Mouse (Mus musculus) left cerebral cortex, postnatal 36 days (tissue): ENCODE measurements around the gene Klhl10. TPM values are rescaled to one million over a fixed set of nuclear protein-coding genes. Genes with fewer than 3 reads are reported as not detected.
A peak's percentile ranks its signal among the peaks of the same experiment; 100 is the strongest.

Source experiments
- DNase-seq, 2 experiments: peaks; one replicate each; pipeline ENCODE4 v3.0.0; 2021 to 2022; ENCODE audit warnings: low spot score in 2 of 2, mixed read lengths in 1 of 2
- intact Hi-C: fragments of 180-260 bp; cut with DNase I; formaldehyde crosslinking; loops from one replicate; pipeline ENCODE4 v1.15.1; 2025
- total RNA-seq, 2 experiments: library from RNA; stranded (reverse); gene quantifications; 2 replicates each; pipeline ENCODE4 v1.2.3; 2021

Gene Klhl10
- total RNA-seq, 2 experiments from 2014 or later = 0.77 to 1.1 TPM

DNA sequence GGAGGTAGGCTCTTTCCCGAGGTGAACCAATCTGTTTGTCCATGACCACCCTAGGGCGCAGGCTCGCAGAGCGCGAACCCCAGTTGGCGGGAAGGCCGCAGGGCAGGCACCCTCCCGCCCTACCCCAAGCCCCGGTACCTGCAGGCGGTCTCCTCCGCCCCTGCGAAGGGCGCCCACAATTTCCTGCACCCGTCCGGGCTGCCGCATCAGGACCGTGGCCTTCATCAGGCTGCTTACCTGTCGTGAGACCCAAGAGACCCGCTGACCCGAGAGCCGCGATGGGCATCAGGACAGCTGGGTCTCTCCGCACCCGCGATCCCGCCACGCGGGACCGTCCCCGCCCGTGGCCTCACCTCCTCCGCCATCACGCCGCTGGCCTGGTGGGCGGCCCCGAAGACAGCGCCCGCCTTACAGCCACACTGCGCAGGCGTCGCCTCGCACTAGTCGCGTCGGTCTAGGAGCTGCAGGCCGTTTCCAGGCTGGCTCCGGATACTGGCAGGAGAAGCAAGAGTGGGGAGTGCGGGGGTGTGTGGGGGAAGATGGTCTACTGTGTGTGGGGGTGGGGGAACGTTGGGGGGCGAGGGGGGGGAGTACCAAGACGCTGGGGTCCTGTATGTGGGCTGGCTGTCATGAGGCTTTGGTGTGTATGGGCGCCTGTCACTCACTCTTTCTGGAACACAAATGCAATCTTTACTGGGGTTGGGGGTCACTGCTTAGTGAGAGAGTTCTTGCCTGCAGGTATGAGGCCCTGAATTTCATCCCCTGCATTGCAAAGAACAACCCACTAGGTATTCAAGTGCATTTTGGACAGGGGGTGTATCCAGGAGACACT, 810 bp upstream of the Klhl10 start:
- intact Hi-C loops = loop anchor here (2.0 kb wide), 1 partner anchor 32 kb away; the partner anchor contains the start of gene Klhl11
- DNase-seq = peak; percentile 83 to 84

DNA sequence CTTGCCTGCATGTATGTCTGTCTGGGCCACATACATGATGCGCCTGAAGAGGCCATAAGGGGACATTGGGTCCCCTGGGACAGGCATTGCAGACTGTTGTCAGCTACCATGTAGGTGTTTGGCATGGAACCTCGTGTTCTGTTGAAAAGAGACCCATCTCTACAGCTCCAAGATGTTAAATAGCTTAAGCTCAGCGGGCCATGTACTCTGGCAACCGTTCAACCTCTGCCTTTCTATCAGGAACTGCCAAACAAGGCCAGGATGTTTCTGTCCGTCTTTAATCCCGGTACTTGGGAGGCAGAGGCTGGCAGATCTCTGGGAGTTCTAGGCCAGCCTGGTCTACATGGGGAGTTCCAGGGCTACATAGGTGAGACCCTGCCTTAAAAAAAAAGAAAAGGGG, 908 bp downstream of the Klhl10 start:
- no peak for DNase-seq
- intact Hi-C loops = no loop called here

DNA sequence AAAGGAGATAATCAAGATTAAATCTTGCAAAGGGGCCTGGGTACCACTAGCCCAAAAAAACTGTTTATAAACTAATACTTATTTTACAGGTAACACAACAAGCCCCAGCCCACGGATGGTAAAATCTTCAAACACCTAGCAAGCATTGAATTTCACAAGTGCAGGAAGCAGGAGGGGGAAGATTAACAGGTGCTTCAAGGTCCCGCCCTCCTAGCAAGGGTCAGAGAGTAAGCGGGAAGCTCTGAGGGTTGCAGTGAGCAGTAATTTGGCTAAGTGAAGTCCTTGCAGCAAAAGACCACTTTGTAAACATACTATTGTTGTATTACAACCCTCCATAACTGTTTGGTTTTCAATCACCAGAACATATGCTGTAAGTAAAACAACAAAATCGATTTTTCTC, 15.5 kb downstream of the Klhl10 start:
- intact Hi-C loops = no loop called here

DNA sequence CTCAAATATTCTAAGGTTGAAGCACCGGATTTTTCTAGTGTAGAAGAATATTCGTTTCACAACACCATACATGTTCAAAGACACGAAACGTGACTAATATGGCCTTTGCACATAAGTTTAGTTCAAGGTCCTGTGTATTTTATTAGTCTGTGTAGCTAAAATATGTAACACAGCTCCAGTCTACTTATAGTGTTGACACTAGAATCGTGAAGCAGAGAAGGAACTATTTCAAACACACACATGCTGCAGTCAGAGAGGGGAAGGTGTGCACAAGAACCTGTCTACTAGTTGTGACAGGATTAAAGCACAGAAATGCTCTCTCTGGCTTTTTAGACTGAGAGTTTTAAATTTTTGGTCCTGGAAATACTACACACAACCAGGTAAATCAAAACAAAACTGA, 16.0 kb downstream of the Klhl10 start:
- no peak for DNase-seq
- intact Hi-C loops = no loop called here

More for the DNA sequence above, 15.5 kb downstream of the Klhl10 start:
- no peak for DNase-seq

DNA sequence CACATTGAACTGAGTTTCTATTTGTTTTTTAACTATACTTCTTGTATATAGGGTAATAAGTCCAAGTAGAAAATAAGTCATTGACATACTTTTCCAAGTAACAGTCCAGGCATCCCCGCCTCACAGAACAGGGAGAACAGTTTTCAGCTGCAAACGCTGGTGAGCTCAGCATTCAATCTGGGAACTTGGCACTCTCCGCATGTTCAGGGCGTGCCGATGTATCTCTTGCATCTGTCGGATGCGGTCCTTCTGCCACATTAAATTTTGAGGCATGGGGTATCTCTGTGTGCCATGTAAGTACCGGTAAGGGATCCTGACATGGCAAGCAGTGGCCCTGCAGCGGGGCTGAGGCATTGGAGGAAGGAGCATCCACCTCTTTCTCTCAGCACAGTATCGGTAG, 21.0 kb downstream of the Klhl10 start:
- DNase-seq = peak; percentile 19 to 22
- intact Hi-C loops = no loop called here

DNA sequence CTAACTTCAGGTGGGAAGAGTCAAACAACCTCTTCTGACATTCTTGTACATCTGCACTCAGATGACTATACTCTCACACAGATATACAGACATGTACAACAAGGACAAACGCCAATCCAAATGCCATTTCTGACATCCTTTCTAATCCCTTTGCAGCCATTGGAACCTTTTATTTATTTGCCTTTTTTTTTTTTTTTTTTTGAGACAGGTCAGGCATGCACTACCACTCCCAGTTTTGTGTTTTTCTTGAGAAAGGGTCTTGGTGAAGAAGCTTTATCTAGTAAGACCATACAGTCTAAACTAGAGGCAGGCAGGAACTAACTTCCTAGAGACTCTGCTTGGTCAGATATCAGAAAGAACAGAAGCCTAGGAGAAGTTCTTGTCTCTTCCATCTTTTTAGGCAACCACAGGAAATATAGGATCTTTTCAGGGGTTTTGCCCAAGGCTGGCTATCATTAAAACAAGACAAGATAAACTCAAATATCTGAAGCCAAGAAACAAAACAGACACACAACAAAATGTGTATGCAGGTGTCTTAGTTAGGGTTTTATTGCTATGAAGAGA, 23.6 kb downstream of the Klhl10 start:
- intact Hi-C loops = no loop called here
- DNase-seq = no peak

DNA sequence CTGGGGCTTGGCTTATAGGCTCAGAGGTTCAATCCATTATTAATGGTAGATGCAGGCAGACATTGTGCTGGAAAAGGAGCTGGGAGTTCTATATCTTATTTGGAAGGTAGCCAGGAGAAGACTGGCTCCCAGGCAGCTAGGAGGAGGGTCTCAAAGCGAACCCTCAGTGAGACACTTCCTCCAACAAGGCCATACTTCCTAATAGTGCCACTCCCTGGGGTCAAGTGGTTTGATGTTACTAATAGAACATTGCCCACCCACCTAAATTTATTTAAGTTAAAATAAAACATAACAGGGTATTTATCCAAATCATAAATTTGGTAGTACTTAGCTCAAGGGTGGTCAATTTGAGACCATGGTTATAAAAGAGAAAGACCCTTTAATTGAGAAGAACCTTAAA, 24.1 kb downstream of the Klhl10 start:
- intact Hi-C loops = no loop called here
- DNase-seq = no peak

DNA sequence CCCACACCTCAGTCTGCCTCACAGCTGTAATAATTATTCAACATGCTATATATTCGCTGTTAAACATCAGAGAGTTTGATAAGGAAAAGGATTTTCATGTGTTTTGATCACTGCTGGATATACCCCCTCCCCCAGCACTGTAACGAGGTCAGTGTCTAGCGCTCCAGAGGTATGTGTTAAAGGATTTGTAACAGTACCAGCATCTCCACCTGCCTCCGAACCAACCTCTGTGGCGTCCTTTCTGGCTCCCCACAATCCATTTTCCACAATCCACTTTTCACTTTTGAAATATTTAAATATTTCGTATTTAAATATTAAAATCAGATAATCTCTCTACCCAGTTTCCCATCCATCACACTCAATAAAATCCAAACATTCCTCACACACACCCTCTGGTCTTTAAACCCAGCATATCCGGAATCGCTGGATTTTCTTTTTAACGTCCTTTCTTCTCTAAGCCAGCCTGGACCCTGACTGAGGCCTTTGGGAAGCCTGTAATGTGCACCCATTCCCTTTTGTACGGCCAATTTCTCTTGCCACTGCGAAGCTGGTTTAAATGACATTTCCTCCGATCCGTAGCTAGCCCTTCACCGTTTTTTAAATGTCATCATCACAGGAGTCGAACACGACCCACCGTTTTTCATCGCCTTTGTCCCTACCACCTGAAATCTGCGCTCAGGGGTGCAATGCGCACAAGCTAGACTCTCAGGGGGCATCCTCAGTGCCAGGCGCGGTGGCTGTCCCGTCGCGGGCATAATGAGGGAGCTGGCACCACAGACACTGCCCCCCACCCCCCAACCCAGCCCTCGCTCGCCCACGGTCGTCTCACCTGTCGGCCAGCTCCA, 29.9 kb downstream of the Klhl10 start:
- peak; percentile 12 to 13 for DNase-seq
- intact Hi-C loops = loop anchor here (2.0 to 5.0 kb wide), 3 partner anchors 31 to 114 kb away; partner anchors contain the start of genes Hap1, Klhl10 and Nt5c3b

DNA sequence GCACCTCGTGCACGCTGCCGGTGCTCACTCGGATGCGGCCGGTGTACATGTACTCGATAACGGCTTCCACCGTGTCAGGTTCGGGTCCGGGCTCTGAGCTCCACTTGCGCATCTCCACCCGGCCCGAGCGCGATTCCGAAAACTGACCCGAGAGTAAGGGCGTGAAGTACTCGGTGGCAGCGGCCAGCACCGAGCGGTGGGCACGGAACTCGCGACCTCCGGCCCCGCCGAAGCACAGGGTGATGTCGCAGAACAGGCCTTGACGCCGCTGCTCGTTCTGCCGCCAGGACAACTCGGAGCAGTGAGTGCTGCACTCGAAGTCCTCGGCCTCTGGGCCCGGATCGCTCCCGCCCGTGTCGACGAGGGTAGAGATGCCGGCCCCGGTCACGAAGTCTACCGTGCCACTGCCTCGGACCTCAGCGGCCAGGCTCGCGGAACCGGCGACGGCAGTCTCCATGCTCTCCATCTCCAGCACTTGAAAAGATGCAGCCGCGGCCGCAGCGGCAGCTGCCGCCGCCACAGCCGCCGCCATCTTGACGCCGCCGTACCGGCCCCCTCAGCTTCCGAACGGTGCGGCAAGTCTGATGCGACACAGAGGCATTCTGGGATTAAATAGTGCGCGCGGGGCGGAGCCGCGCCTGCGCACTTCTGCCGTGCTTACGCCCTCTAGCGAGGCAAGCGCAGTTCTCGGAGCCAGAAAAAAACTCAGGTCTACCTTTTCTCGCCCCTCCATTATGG, 30.6 kb downstream of the Klhl10 start, which contains the start of gene Klhl11:
TSS of gene Klhl11 (minus strand) at position 545 of the 738 bp plus-strand sequence.
- intact Hi-C loops = loop anchor here (2.0 to 5.0 kb wide), 3 partner anchors 32 to 115 kb away; partner anchors contain the start of genes Hap1, Klhl10 and Nt5c3b

DNA sequence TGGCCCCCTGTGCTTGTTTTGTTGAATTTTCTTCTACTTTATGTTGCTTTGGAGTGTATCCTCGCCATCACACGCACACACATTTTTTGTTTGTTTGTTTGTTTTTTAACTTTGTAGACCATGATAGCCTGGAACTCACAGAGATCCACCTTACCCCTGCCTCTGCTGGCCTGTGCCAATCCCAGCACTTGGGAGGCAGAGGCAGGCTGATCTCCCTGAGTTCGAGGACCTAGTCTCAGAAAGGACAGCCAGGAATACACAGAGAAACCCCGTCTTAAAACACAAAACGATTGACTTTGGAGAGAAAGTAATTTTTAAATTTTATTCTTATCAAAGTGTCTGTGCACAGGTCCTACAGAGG, 31.2 kb downstream of the Klhl10 start:
- no peak for DNase-seq
- intact Hi-C loops = loop anchor here (2.0 to 5.0 kb wide), 3 partner anchors 32 to 116 kb away; partner anchors contain the start of genes Hap1, Klhl10 and Nt5c3b

More for the DNA sequence above, 30.6 kb downstream of the Klhl10 start, which contains the start of gene Klhl11:
- peak; percentile 92 to 93 for DNase-seq

DNA sequence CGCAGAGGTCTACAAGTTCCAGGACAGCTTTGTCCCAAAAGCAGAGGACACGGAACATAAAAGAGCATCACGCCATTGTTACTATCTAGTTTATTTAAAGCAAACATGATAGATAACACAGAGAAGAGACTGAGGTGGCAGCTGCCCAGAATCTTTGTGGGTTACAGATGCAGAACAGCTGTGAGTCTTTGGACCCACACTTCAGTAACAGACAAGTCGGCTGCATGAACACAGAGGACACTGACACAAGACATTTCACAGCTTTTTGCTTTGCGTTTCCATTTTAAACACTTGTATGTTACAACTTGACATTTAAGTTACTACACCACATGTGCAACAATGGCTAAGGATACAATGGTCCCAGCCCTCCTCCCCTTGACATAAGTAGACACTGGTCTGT, 34.6 kb downstream of the Klhl10 start:
- DNase-seq = no peak
- intact Hi-C loops = no loop called here

DNA sequence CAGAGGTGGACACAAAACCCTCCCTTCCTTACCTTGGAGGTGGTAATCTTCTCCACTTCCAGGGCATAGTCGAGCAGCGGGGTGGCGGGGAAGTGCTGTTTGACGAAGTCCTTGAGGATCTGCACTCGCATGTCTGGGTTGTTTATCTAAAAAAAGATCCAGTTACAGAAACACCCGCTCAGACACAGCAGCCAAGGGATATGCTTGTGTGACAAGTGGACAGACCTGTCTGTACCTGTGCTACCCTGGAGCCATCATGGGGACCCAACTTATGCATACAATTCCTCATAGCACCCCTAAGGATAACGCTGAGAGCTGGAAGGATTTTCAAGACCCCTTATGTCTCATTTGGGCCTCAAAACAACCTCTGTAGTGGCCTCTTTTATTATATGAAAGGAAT, 37.4 kb downstream of the Klhl10 start:
- no peak for DNase-seq
- intact Hi-C loops = no loop called here

DNA sequence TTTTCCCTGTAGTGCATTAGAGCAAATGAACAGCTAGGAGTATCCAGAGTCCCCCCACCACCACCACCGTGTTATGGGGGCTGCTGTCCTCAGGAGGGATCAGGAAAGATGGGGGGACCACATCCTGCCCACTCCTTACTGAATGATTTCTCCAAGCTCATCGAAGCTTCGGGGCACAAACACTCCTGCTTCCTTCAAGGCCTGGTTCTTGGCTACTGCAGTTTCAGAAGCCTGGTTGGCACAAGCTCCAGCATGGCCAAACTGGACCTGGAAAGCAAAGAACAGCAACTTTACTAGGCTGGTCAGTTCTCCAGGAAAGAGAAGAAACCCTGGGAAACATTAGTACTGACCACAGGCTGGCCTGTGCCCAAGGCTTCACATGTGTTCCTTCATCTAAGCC, 42.7 kb downstream of the Klhl10 start:
- intact Hi-C loops = no loop called here
- no peak for DNase-seq

DNA sequence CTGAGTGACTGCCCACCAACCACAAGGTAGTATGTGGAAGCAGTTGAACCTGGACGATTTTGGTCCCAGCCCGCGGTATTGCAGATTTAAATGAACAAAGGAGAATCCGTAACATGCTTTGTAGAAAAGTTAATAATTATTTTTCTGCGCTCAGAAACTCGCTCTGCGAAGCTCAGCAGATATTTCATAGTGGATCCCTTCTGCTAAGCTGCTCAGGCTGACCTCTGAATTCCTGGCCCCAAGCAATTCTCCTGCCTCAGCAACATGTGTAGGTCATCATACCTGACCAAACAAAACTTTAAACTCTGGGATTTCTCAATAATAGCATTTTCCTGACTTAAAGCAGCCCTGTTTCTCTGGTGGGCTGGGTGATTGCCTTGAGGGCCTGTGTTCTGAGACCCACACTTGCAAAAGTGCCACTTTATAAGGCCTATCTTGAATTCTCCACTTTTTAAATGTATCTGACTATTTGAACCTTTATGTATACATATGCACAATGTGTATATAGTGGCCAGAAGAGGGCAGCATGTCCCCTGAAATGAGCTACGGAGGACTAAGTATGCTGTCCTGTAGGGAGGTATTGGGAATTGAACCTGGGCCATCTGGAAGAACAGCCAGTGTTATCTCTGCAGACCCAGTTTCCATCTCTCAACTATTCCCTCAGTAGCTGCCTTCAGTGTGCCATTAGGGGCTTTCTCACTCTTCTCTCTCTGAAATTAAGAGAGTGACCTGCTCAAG, 44.3 kb downstream of the Klhl10 start:
- DNase-seq = no peak
- intact Hi-C loops = no loop called here

DNA sequence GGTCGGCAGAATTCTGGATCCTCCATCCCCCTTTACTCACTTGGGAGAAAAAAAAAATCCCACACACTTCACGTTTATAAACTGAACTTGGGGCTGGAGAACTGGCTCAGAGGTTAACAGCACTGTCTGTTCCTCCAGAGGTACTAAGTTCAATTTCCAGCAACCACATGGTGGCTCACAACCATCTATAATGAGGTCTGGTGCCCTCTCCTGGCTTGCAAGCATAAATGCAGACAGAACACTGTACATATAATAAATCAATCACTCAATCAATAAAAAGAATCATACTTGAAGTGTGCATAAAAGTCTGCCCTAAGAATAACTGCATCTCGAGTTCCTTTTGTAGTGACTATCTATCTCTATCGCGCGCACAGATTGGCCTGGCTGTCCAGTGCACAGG, 49.2 kb downstream of the Klhl10 start:
- no peak for DNase-seq
- intact Hi-C loops = no loop called here

DNA sequence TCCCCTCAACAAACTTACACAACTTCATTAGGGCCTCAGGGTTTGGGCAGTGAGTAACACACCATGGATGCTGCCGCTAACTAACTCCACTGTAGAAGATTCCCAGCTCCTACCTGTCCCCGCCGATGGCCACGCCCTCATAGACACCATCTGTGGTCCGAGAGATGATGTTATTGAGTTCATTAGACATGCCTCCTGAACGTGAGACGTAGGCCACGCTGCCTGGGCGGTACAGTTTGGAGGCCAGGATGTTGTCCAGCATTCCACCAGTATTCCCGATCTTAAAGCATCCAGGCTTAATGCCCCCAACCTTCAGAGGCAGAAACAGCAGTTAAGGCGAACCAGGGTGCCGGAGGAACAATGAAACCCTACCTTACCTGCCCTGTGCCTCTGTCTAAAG, 52.1 kb downstream of the Klhl10 start:
- no peak for DNase-seq
- intact Hi-C loops = no loop called here

DNA sequence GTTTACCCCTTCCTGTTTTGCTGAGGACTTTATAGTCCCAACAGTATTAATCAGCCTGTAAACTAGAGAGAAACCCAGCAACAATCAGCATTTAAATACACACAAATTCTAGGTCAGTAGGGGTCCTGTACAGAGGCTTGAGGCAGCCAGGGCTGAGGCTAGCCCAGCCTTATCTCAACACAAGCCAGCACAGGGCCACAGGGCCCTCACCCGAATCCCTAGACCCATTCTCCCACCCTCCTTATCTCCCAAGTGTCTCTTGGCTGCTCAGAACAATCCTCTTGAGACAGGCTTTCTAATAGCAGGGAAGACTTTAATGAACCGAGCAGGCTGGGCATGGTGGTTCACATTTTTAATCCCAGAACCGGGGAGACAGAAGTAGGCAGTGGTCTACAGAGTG, 58.5 kb downstream of the Klhl10 start:
- DNase-seq = no peak
- intact Hi-C loops = no loop called here

DNA sequence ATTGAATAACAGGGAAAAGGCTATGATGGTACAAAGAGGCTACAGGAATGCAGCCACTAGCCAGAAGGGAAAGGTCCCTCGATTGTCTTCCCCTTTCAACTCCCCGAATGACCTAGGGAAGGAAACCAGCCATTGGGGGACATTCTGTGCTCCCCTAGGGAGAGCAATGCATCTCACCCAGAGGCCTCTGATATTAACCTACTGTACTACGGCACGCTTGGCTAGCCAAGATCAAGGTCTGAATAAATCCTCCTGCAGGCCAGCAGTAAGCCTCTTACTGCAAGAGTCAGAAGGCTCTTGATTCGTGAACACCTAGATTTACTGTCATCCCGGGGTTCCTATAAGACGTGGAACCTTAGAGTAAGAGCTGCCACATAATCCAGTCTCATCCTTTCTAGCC, 58.9 kb downstream of the Klhl10 start:
- no peak for DNase-seq
- intact Hi-C loops = no loop called here

DNA sequence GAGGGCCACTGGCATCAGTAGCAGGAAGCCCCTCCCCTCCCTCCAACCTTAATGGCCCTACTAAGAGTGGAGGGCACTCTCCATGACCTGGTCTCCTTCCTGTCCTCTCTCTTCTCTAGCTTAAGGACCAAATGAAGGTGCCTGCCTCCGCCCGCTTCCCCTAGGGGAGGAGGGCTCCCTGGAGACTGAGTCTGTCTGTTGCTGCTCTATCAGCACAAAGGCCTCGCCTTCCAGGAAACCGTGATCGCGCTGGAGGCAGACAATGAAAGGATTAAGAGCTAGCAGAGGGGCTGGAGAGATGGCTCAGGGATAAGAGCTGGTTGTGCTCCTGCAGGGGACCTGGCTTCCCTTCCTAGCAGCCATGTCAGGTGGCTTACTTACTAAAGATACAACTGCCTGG, 59.6 kb downstream of the Klhl10 start:
- intact Hi-C loops = no loop called here
- DNase-seq = no peak
